Mouse (Mus musculus) kidney, postnatal 0 days (tissue): ENCODE results near the gene Lat2. TPM values are rescaled to one million over a fixed set of nuclear protein-coding genes. Genes with fewer than 3 reads are reported as not detected.
A peak's percentile ranks its signal among the peaks of the same experiment; 100 is the strongest.

Source experiments
- ATAC-seq: fragments of 200-750 bp; cut with Nextera tagmentation; replicated peaks from 2 replicates; pipeline ENCODE4 v1.8.0; 2017; ENCODE audit warnings: low read depth, moderate number of reproducible peaks, moderate TSS enrichment, moderate library complexity; ENCODE audit not compliant: low FRiP score
- DNase-seq: peaks from one replicate; pipeline ENCODE4 v3.0.0-alpha.2; 2016; ENCODE audit warnings: low spot score
- H3K27ac ChIP-seq: fragments of 300-500 bp; sonication (generic); 2 replicates; pipeline ENCODE4 v1.5.1; 2014; ENCODE audit warnings: mild to moderate bottlenecking
- H3K27me3 ChIP-seq: fragments of 300-500 bp; sonication (generic); 2 replicates; pipeline ENCODE4 v1.6.1; 2014; ENCODE audit warnings: low read length, mixed read lengths; ENCODE audit not compliant: insufficient read depth
- H3K36me3 ChIP-seq: fragments of 300-500 bp; sonication (generic); 2 replicates; pipeline ENCODE4 v1.6.1; 2014; ENCODE audit warnings: low read length, mixed read lengths; ENCODE audit not compliant: insufficient read depth
- H3K4me1 ChIP-seq: fragments of 300-500 bp; sonication (generic); replicated peaks from 2 replicates; pipeline ENCODE4 v1.6.1; 2014; ENCODE audit warnings: antibody characterized with exemption, low read length, mixed read lengths; ENCODE audit not compliant: insufficient read depth
- H3K4me2 ChIP-seq: fragments of 300-500 bp; sonication (generic); 2 replicates; pipeline ENCODE4 v1.6.1; 2014; ENCODE audit warnings: mild to moderate bottlenecking, low read length, moderate library complexity, mixed read lengths
- H3K4me3 ChIP-seq: fragments of 300-500 bp; sonication (generic); replicated peaks from 2 replicates; pipeline ENCODE4 v1.5.1; 2014; ENCODE audit warnings: low read depth, low read length
- H3K9ac ChIP-seq: fragments of 300-500 bp; sonication (generic); 2 replicates; pipeline ENCODE4 v1.6.1; 2014; ENCODE audit warnings: low read depth, low read length
- H3K9me3 ChIP-seq: fragments of 300-500 bp; sonication (generic); replicated peaks from 2 replicates; pipeline ENCODE4 v1.6.1; 2016; ENCODE audit warnings: low read length, inconsistent platforms, mixed read lengths
- CTCF ChIP-seq: IDR thresholded peaks from 2 replicates; pipeline ENCODE4 v1.5.1; 2016; ENCODE audit warnings: antibody characterized with exemption, low read depth, mild to moderate bottlenecking, moderate library complexity
- WGBS: fragments of 180-500 bp; shearing (Covaris S2); extraction: QIAGEN DNeasy Blood & Tissue Kit; methylation state at CpG from one replicate; pipeline ENCODE4 v1.1.7; 2014; 5-methylcytosine and 5-hydroxymethylcytosine counted together
- polyA plus RNA-seq: library from polyadenylated mRNA; unstranded; fragments of >200 nt; fragmentation: Nextera tagmentation; extraction: Ambion mirVana; gene quantifications from 2 replicates; pipeline ENCODE4 v1.2.1, GENCODE M21; 2015

Gene Lat2
- polyA plus RNA-seq, 1 experiment from 2014 or later = 0.93 TPM

DNA sequence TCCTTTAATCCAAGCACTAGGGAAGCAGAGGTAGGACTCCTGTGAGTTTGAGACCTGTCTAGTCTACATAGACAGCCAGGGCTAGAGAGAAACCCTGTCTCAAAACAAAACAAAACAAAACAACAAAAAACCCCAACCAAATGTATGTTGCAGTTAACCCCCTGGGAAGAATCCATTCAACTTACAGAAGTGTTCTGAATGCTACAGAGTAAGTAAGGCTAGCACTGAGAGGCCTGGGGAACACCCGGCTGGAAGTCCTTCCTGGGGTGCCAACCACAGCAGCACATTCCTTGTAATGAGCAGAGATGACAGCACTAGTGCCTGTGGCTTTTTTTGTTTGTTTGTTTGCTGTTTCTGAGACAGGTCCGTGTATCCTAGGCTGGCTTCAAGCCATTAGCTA is 18.0 kb upstream of the Lat2 start:
- H3K36me3 ChIP-seq = peaks cover 14% of the 10 kb centered on the region
- no peak for TF ChIP-seq CTCF
- 61% methylated on average over 2 of the region's 2 CpGs for WGBS

DNA sequence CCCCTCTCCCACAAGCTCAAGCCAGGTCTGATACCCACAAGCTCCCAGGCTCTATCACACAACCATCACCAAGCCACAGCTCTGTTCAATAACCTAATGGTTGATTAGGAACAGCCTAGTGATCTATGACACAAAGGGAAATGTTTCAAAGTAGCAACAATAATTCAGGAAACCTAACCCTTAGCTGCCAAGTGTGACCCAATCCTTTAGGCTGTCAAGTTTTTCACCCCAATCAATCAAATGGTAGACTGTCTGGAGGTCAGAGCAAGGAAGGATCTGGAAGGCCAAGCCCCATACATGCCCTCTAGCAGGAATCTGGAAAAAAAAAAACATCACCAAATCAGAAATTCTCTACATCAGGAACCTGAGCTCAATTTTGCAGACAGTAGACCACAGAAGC is 16.0 kb upstream of the Lat2 start:
- Histone ChIP-seq H3K27ac (no peak overlapping the region), H3K36me3 (peaks cover 29% of the 10 kb centered on the region), H3K4me1 (no peaks in the 10 kb centered on the region), H3K4me3 (no peak overlapping the region), H3K27me3 (no peaks in the 10 kb centered on the region), H3K9me3 (no peaks in the 10 kb centered on the region), H3K9ac (no peak overlapping the region), H3K4me2 (no peak overlapping the region)
- DNase-seq (no peak), ATAC-seq (no peak)
- no peak for TF ChIP-seq CTCF

More for the DNA sequence above, 18.0 kb upstream of the Lat2 start:
- no peak overlapping the region for H3K9ac ChIP-seq
- no peak overlapping the region for H3K4me3 ChIP-seq
- ATAC-seq = no peak
- DNase-seq = no peak
- H3K4me2 ChIP-seq = no peak overlapping the region
- no peak overlapping the region for H3K27ac ChIP-seq
- peaks cover 3% of the 10 kb centered on the region; the same call in 1 of the 2 replicates for H3K4me1 ChIP-seq
- H3K27me3 ChIP-seq = no peaks in the 10 kb centered on the region
- H3K9me3 ChIP-seq = no peaks in the 10 kb centered on the region

DNA sequence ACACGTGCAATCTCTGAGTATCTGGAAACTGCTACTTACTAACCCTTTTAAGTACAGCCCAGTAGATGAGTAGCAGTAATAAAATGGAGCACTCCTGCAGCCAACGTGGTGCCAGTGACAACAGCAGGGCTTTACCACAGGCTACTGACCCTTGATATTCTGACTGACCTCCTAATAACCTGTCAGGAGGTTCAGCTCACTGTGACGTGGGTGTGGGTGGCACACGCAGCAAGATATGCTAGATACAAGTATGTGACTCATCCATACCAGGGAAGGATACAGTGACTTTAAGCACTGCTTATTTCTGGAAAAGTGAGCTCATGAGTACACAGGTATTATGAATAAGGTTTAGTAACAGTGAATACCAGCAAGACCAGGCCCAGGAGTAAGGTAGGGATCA is 14.7 kb upstream of the Lat2 start:
- no peak overlapping the region for H3K4me2 ChIP-seq
- 64% methylated on average over 4 of the region's 4 CpGs for WGBS
- H3K4me3 ChIP-seq = no peak overlapping the region
- DNase-seq = no peak
- H3K4me1 ChIP-seq = no peaks in the 10 kb centered on the region
- ATAC-seq = peak; percentile 38; the same call in 1 of the 2 replicates
- H3K27ac ChIP-seq = no peak overlapping the region
- no peak overlapping the region for H3K9ac ChIP-seq
- no peak for TF ChIP-seq CTCF
- H3K9me3 ChIP-seq = no peaks in the 10 kb centered on the region
- H3K27me3 ChIP-seq = no peaks in the 10 kb centered on the region
- peaks cover 36% of the 10 kb centered on the region for H3K36me3 ChIP-seq

DNA sequence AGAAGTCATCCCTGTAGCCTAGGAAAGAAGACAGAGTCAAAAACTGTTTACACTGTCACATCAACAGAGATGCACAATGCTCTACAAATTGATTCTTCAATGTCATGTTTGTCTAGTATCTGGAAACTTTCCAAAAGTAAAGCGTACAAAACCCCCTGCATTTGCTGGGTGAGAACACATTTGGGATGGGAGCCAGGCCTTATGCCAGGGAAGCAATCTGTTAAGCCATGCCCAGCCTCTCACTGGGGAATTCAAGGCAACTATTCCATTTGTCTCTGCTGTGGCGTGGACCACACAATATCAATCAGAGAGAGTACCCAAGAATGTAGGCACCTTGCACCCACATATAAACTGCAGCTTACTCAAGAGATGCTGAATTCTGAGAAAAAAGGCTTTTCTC is 7.2 kb upstream of the Lat2 start:
- no peak overlapping the region for H3K27ac ChIP-seq
- no peak for ATAC-seq
- H3K27me3 ChIP-seq = no peaks in the 10 kb centered on the region
- WGBS = 89% methylated on average over 2 of the region's 2 CpGs
- H3K36me3 ChIP-seq = peaks cover 82% of the 10 kb centered on the region
- no peak overlapping the region for H3K4me3 ChIP-seq
- no peak overlapping the region for H3K4me2 ChIP-seq
- H3K9ac ChIP-seq = no peak overlapping the region
- no peak for TF ChIP-seq CTCF
- no peaks in the 10 kb centered on the region for H3K9me3 ChIP-seq
- no peak for DNase-seq
- no peaks in the 10 kb centered on the region for H3K4me1 ChIP-seq

DNA sequence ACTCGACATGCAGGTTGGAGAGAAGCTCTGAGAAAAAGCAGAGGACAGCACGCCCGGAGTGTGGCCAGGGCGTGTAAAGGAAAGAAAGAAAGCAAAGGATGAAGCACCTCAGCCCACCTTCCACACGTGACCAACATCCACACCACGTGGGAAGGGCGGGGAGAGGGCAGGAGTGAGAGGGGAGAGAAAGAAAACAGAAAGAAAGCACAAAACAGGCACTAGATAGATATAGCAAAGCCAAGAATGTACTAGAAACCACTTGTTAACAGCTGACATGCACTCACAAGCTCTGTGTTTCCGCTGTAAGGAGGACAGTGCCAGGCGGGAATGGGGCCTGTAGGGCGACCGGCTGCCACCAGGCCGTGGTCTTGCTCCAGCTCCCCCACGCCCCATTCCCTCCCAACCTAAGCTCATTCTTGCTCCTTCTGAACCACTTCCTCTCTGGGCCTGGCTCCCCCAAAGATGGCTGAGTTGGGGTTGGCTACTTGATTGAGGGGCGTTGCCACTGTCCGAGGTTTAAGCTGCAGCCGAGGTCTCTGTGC is 6.3 kb upstream of the Lat2 start:
- H3K27me3 ChIP-seq = no peaks in the 10 kb centered on the region
- H3K36me3 ChIP-seq = peaks cover 73% of the 10 kb centered on the region
- no peak overlapping the region for H3K4me3 ChIP-seq
- no peak overlapping the region for H3K4me2 ChIP-seq
- ATAC-seq (no peak), DNase-seq (no peak)
- no peaks in the 10 kb centered on the region for H3K4me1 ChIP-seq
- 85% methylated on average over 16 of the region's 16 CpGs for WGBS
- H3K9ac ChIP-seq = no peak overlapping the region
- H3K27ac ChIP-seq = no peak overlapping the region
- no peaks in the 10 kb centered on the region for H3K9me3 ChIP-seq
- no peak for TF ChIP-seq CTCF

DNA sequence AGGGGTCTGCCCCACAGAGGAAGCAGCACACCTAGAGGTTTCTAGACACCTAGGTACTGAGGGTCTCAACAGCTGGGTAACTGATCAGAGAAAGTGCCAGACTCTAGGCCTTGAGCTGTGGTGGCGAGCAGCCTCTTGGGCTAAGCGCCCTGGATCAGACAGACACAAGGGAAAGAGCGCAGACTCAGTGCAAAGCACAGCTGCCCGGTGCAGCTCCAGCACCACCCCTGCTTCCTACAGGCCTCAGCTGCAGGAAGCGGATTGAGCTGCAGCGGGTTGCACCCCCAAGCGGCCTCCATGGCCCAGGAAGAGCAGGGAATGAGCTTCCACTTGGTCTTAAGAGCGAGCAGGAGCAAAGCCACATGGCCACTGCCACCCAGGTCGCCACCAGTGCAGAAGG is 5.6 kb upstream of the Lat2 start:
- Histone ChIP-seq H3K4me2 (no peak overlapping the region), H3K9me3 (no peaks in the 10 kb centered on the region), H3K27ac (no peak overlapping the region), H3K36me3 (peaks cover 67% of the 10 kb centered on the region), H3K9ac (no peak overlapping the region), H3K27me3 (no peaks in the 10 kb centered on the region), H3K4me1 (no peaks in the 10 kb centered on the region), H3K4me3 (no peak overlapping the region)
- DNase-seq (no peak), ATAC-seq (no peak)
- 94% methylated on average over 9 of the region's 9 CpGs for WGBS
- no peak for TF ChIP-seq CTCF

DNA sequence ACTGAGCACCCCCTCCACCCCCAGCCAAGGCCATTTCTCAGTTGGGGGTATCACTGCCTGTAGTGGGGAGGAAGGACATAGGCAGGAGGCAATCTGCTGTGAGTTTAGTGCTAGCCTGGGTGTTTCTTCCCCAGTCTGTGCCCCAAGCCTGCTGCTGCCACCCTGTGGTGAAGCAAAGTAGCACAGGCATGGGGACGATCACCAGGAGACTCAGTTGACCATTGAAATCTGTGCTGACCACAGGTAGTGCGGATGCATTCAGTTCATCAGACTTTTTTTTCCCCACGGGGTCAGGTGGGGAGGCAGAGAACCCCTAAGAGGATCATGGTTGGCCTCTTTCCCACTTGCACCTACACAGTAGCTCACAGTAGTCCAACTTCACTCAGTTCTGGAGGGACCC is 2.2 kb upstream of the Lat2 start:
- TF ChIP-seq CTCF = peak; percentile 85
- Histone ChIP-seq H3K4me1 (no peaks in the 10 kb centered on the region), H3K36me3 (peaks cover 35% of the 10 kb centered on the region), H3K9me3 (no peaks in the 10 kb centered on the region), H3K9ac (no peak overlapping the region), H3K27ac (no peak overlapping the region), H3K4me2 (no peak overlapping the region), H3K4me3 (no peak overlapping the region), H3K27me3 (no peaks in the 10 kb centered on the region)
- WGBS = 60% methylated on average over 3 of the region's 3 CpGs
- ATAC-seq (no peak; the same call in 1 of the 2 replicates), DNase-seq (peak; percentile 57)
